In genomic region chr7:137957848-137958247, GRCm38 (mm10) we compare ENCODE assay signal across 27 mouse cellular contexts.
"Had no signal": no experiment of that assay in that cellular context is flagged by ENCODE, and none has a peak within 500 bp of the region (broad histone marks: within the 10 kb centered on the region; RNA-seq: fewer than 3 reads in every experiment).

No protein-coding gene starts in this region.

- H3K4me1 ChIP-seq: heart, embryonic 10.5 days; heart, embryonic 12.5 days; hindbrain, embryonic 10.5 days; hindbrain, embryonic 12.5 days; intestine, embryonic 15.5 days; kidney, embryonic 15.5 days; limb, embryonic 13.5 days; limb, embryonic 15.5 days; liver, embryonic 12.5 days had no signal

- ATAC-seq: hindbrain, embryonic 16.5 days; inflammation-experienced regulatory T-cells, adult 6 months; intestine, embryonic 15.5 days; intestine, postnatal 0 days; liver, embryonic 12.5 days had no signal

- H3K9me3 ChIP-seq: heart, embryonic 10.5 days; heart, embryonic 12.5 days; hindbrain, embryonic 10.5 days; hindbrain, embryonic 12.5 days; intestine, embryonic 15.5 days; kidney, embryonic 15.5 days; limb, embryonic 13.5 days; limb, embryonic 15.5 days; liver, embryonic 12.5 days had no signal

- H3K36me3 ChIP-seq: heart, embryonic 10.5 days; heart, embryonic 12.5 days; hindbrain, embryonic 10.5 days; hindbrain, embryonic 12.5 days; intestine, embryonic 15.5 days; kidney, embryonic 15.5 days; limb, embryonic 13.5 days; limb, embryonic 15.5 days; liver, embryonic 12.5 days had no signal

- H3K27me3 ChIP-seq: heart, embryonic 12.5 days; hindbrain, embryonic 12.5 days; intestine, embryonic 15.5 days; kidney, embryonic 15.5 days; limb, embryonic 13.5 days; limb, embryonic 15.5 days; liver, embryonic 12.5 days had no signal

- DNase-seq: gastrocnemius, adult 2 months; gastrocnemius, postnatal 10 days; gastrocnemius, postnatal 25 days; heart, adult 18-20 months; heart, postnatal 10 days; heart, postnatal 4 days; kidney, adult 18-20 months; kidney, adult 8-10 months; kidney, postnatal 14 days; kidney, postnatal 36 days; layer of hippocampus, adult 9-11 months; layer of hippocampus, postnatal 36 days had no signal

- H3K9ac ChIP-seq: heart, embryonic 12.5 days; hindbrain, embryonic 12.5 days; hindbrain, embryonic 14.5 days; intestine, embryonic 15.5 days; kidney, embryonic 15.5 days; limb, embryonic 13.5 days; limb, embryonic 15.5 days; liver, embryonic 12.5 days; liver, embryonic 14.5 days had no signal

- H3K4me2 ChIP-seq: heart, embryonic 12.5 days; hindbrain, embryonic 12.5 days; hindbrain, embryonic 14.5 days; intestine, embryonic 15.5 days; kidney, embryonic 15.5 days; limb, embryonic 13.5 days; limb, embryonic 15.5 days; liver, embryonic 12.5 days had no signal

- H3K27ac ChIP-seq: gastrocnemius, adult 2 months; heart, embryonic 10.5 days; hindbrain, embryonic 10.5 days; hindbrain, embryonic 12.5 days; hindbrain, embryonic 14.5 days; intestine, embryonic 15.5 days; kidney, embryonic 15.5 days; kidney, postnatal 0 days; limb, embryonic 13.5 days; limb, embryonic 15.5 days; liver, embryonic 12.5 days; liver, embryonic 14.5 days had no signal

- H3K4me3 ChIP-seq: gastrocnemius, adult 2 months; heart, embryonic 10.5 days; heart, embryonic 12.5 days; hindbrain, embryonic 10.5 days; hindbrain, embryonic 12.5 days; intestine, embryonic 15.5 days; kidney, embryonic 15.5 days; limb, embryonic 13.5 days; limb, embryonic 15.5 days; liver, embryonic 12.5 days had no signal
